Mouse (Mus musculus) brown adipose tissue, adult 24 weeks (tissue): ENCODE data around the gene Cant1. TPM values are rescaled to one million over a fixed set of nuclear protein-coding genes. Genes with fewer than 3 reads are reported as not detected.

Experiments used
- H3K27ac ChIP-seq: fragments of 200-500 bp; replicated peaks from 2 replicates; pipeline ENCODE4 v1.5.1; 2012; ENCODE audit warnings: low read depth, mild to moderate bottlenecking, low read length
- H3K4me1 ChIP-seq: fragments of 200-500 bp; 2 replicates; pipeline ENCODE4 v1.6.1; 2012; ENCODE audit warnings: low read length, mixed read lengths; ENCODE audit not compliant: control insufficient read depth, insufficient read depth, insufficient read length
- H3K4me3 ChIP-seq: fragments of 200-500 bp; 2 replicates; pipeline ENCODE4 v1.5.1; 2012; ENCODE audit warnings: low read depth, mild to moderate bottlenecking, low read length, moderate library complexity; ENCODE audit not compliant: insufficient read depth
- polyA plus RNA-seq: library from polyadenylated mRNA; stranded (reverse); fragments of >200 nt; gene quantifications from 2 replicates; pipeline ENCODE4 v1.2.4, GENCODE M21; 2012; ENCODE audit not compliant: missing spikeins, insufficient read depth, insufficient read length

Cant1 gene
- polyA plus RNA-seq, 1 experiment, result 11.4 TPM

GRCm38 (mm10) chr11:118438665-118439414, 20.0 kb upstream of the Cant1 start:
- Histone ChIP-seq H3K4me3 (no peak overlapping the region), H3K27ac (peak overlapping the region; percentile 71), H3K4me1 (peaks cover 36% of the 10 kb centered on the region)

GRCm38 (mm10) chr11:118436471-118436935, 17.6 kb upstream of the Cant1 start:
- Histone ChIP-seq H3K4me1 (peaks cover 52% of the 10 kb centered on the region), H3K4me3 (no peak overlapping the region), H3K27ac (no peak overlapping the region)

- peak overlapping the region; percentile 74 for H3K27ac ChIP-seq
- H3K4me3 ChIP-seq, result peak overlapping the region; percentile 15
- H3K4me1 ChIP-seq, result peaks cover 66% of the 10 kb centered on the region
These were observed 15.2 kb upstream of the Cant1 start for GRCm38 (mm10) chr11:118434093-118434492.

GRCm38 (mm10) chr11:118433398-118433868, 14.5 kb upstream of the Cant1 start:
- peak overlapping the region; percentile 15 for H3K4me3 ChIP-seq
- peak overlapping the region; percentile 74 for H3K27ac ChIP-seq
- peaks cover 68% of the 10 kb centered on the region for H3K4me1 ChIP-seq

- H3K4me1 ChIP-seq, result peaks cover 59% of the 10 kb centered on the region
- H3K4me3 ChIP-seq, result no peak overlapping the region
- peak overlapping the region; percentile 81 for H3K27ac ChIP-seq
These were observed 12.4 kb upstream of the Cant1 start for GRCm38 (mm10) chr11:118431100-118431948.

GRCm38 (mm10) chr11:118430291-118430885, 11.5 kb upstream of the Cant1 start:
- Histone ChIP-seq H3K4me1 (peaks cover 60% of the 10 kb centered on the region), H3K4me3 (peak overlapping the region; percentile 14; the same call in 1 of the 2 replicates), H3K27ac (peak overlapping the region; percentile 81)

- Histone ChIP-seq H3K4me3 (peak overlapping the region; percentile 53), H3K27ac (peak overlapping the region; percentile 84), H3K4me1 (peaks cover 71% of the 10 kb centered on the region)
These were observed 10.2 kb upstream of the Cant1 start for GRCm38 (mm10) chr11:118428944-118429709.

GRCm38 (mm10) chr11:118428460-118428868, 9.6 kb upstream of the Cant1 start:
- Histone ChIP-seq H3K4me3 (peak overlapping the region; percentile 53), H3K27ac (peak overlapping the region; percentile 84), H3K4me1 (peaks cover 76% of the 10 kb centered on the region)

GRCm38 (mm10) chr11:118427986-118428385, 9.1 kb upstream of the Cant1 start, which contains the start of gene C1qtnf1:
TSS of gene C1qtnf1 (plus strand) at chr11:118428203.
- peaks cover 72% of the 10 kb centered on the region for H3K4me1 ChIP-seq
- H3K27ac ChIP-seq, result peak within 1 kb of the TSS; percentile 84
- H3K4me3 ChIP-seq, result peak within 1 kb of the TSS; percentile 53

GRCm38 (mm10) chr11:118427266-118427779, 8.4 kb upstream of the Cant1 start:
- H3K4me3 ChIP-seq, result peak overlapping the region; percentile 53; the same call in 1 of the 2 replicates
- H3K27ac ChIP-seq, result peak overlapping the region; percentile 84
- peaks cover 68% of the 10 kb centered on the region for H3K4me1 ChIP-seq

GRCm38 (mm10) chr11:118426765-118427164, 7.9 kb upstream of the Cant1 start:
- peak overlapping the region; percentile 49; the same call in 1 of the 2 replicates for H3K27ac ChIP-seq
- H3K4me1 ChIP-seq, result peaks cover 64% of the 10 kb centered on the region
- H3K4me3 ChIP-seq, result no peak overlapping the region

GRCm38 (mm10) chr11:118424621-118425335, 5.9 kb upstream of the Cant1 start:
- H3K4me3 ChIP-seq, result no peak overlapping the region
- peak overlapping the region; percentile 49 for H3K27ac ChIP-seq
- H3K4me1 ChIP-seq, result peaks cover 45% of the 10 kb centered on the region

- no peak overlapping the region for H3K4me3 ChIP-seq
- H3K4me1 ChIP-seq, result peaks cover 36% of the 10 kb centered on the region
These were observed 4.5 kb upstream of the Cant1 start for GRCm38 (mm10) chr11:118423266-118423971.

More at GRCm38 (mm10) chr11:118423266-118423971, 4.5 kb upstream of the Cant1 start:
- peak overlapping the region; percentile 49 for H3K27ac ChIP-seq
